Mouse (Mus musculus): ENCODE data around the gene Bicra.

DNA sequence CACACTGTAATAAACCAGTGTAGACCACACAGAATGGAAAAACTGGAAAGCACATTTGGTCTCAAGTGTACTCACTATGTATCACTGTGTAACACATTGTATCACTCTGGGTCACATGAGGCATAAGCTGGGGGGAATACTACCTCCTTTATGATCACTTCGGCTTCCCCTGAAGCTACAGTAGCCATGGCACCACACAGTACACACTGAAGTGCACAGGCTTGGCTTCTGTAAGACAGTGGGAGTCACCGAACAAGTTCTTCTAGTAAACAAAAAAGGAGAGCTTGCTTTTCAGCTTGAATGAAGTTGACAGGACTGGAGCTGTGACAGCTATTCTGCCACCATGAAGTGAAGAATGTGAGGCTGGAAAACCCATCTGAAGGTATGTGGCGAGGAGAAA lies 42.7 kb downstream of the Bicra start:
- no peak for TF ChIP-seq EP300 (IDR thresholded peaks at IDR 0.05; ENCODE audit: low read depth)
- TF ChIP-seq CTCF (IDR thresholded peaks at IDR 0.05; ENCODE audit: low read depth), result no peak

Data from liver, embryonic 14.5 days (tissue).